Mouse (Mus musculus): ENCODE data around the gene Coq9.

- TF ChIP-seq POLR2A (IDR thresholded peaks at IDR 0.05; ENCODE audit: control insufficient read depth, extremely low read depth, insufficient read depth, low read length, poor library complexity) (no peak), CTCF (IDR thresholded peaks at IDR 0.05; ENCODE audit: borderline replicate concordance, control insufficient read depth, extremely low read depth, insufficient read depth, low read length, poor library complexity) (no peak)
Measured at GRCm38 (mm10) chr8:94820553-94820952, 17.6 kb upstream of the Coq9 start.

Data from thymus, adult 2 months (tissue).